Mouse (Mus musculus): ENCODE results near the gene U2af1. TPM values are rescaled to one million over a fixed set of nuclear protein-coding genes. Genes with fewer than 3 reads are reported as not detected.
"Not testable (repeated sequence)": the region's sequence is repeated elsewhere in the genome, so short reads cannot be mapped to it uniquely, and the experiment has no call there.

Gene U2af1
- total and polyA plus RNA-seq, 2 experiments from 2014 or later: 55.5 to 188 TPM

DNA sequence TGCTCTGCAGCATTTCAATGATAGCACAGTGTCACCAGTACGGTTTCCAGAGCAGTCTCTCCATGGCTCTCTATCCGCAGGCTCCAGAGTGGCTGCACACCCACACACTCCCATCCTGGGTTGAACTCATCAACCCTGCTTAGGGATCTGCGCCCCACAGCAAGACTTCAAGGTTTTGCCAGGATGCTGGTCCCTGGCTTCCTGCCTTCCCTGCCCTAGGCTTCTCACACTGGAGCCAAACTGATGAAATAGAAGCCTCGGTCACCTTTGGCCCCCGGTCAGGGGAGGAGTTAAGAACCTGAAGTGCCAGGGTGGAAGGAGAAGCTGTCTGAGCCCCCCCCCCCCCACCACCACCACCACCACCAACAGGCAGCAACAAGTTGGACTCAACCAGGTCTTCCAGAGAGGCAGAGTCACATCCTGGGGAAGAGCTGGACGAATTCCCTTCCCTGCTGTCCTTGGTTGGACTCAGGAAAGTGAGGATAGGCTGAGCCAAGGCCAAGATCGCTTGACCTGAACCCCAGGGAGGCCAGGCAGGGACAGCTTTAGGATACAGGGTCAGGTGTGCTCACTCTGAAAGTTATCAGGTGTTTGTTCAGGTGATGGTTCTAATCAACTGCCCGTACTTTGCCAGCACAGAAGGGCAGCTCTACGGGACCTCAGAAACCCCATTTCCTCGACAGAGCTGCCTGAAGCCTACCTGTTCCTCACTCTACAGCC lies 27.5 kb downstream of the U2af1 start:
- Histone ChIP-seq H3K4me2 (ENCODE audit: low read depth, low read length, poor library complexity, severe bottlenecking) (no peak overlapping the region), H3K4me3 (ENCODE audit: low read depth, low read length) (no peak overlapping the region), H3K4me1 (ENCODE audit: insufficient read depth, low read length) (no peaks in the 10 kb centered on the region), H3K9me3 (ENCODE audit: low read length) (no peaks in the 10 kb centered on the region; the same call in 1 of the 2 replicates), H3K9ac (replicated peaks; ENCODE audit: low read length, poor library complexity, severe bottlenecking) (no peak overlapping the region), H3K27me3 (ENCODE audit: insufficient read depth, low read length) (peaks cover 9% of the 10 kb centered on the region), H3K36me3 (ENCODE audit: insufficient read depth, low read length) (no peaks in the 10 kb centered on the region), H3K27ac (ENCODE audit: low read depth, low read length) (no peak overlapping the region)
- no peak for DNase-seq (ENCODE audit: low spot score)
- WGBS: 85% methylated on average over 10 of the region's 10 CpGs
- no peak for ATAC-seq (ENCODE audit: low FRiP score)
- no peak for TF ChIP-seq CTCF (IDR thresholded peaks at IDR 0.05)

DNA sequence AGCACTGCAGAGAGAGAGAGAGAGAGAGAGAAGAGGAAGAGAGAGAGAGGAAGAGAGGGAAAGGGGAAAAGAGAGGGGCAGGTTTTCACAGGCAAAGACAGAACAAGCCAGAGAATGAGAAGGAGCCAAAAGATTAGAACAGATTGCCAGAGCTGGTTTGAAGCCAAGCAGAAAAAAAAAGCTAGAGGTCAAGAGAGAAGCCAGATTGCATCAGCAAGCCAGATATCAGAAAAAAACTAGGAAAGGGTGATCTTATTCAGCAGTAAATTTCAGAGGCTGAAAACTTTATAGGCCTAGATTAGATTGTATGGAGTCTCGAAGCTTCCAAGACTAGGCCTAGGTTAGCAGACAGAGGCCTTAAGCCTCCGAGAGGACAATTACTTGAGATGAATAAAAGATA lies 30.7 kb downstream of the U2af1 start:
- Histone ChIP-seq H3K27me3 (ENCODE audit: insufficient read depth, low read length) (no peaks in the 10 kb centered on the region), H3K9me3 (ENCODE audit: low read length) (no peaks in the 10 kb centered on the region; the same call in 1 of the 2 replicates), H3K36me3 (ENCODE audit: insufficient read depth, low read length) (no peaks in the 10 kb centered on the region), H3K9ac (replicated peaks; ENCODE audit: low read length, poor library complexity, severe bottlenecking) (no peak overlapping the region), H3K27ac (ENCODE audit: low read depth, low read length) (no peak overlapping the region), H3K4me3 (ENCODE audit: low read depth, low read length) (no peak overlapping the region), H3K4me2 (ENCODE audit: low read depth, low read length, poor library complexity, severe bottlenecking) (no peak overlapping the region), H3K4me1 (ENCODE audit: insufficient read depth, low read length) (no peaks in the 10 kb centered on the region)
- WGBS: 92% methylated on average over 2 of the region's 2 CpGs
- no peak for ATAC-seq (ENCODE audit: low FRiP score)
- DNase-seq (ENCODE audit: low spot score): no peak
- TF ChIP-seq CTCF (IDR thresholded peaks at IDR 0.05): no peak

DNA sequence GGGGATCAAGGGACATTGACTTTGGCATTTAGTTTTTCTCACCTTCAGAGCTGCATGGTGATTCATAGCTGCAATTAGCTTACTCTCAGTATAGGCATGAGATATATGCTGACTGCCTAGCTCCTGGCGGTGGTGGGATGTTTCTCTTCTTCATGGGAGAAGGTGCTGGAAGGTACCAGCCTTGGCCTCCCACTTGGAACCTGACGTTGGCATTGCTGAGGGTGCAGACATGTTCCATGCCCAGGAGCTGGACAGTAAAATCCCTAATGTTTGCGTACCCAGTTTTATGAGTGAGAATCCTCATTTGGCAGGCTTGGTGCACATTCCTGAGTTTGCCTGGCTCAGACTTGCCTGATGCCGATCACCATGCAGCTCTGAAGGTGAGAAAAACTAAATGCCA lies 35.6 kb downstream of the U2af1 start:
- DNase-seq (ENCODE audit: low spot score) (no peak), ATAC-seq (ENCODE audit: low FRiP score) (no peak)
- Histone ChIP-seq H3K9ac (replicated peaks; ENCODE audit: low read length, poor library complexity, severe bottlenecking) (no peak overlapping the region), H3K36me3 (ENCODE audit: insufficient read depth, low read length) (no peaks in the 10 kb centered on the region), H3K9me3 (ENCODE audit: low read length) (no peaks in the 10 kb centered on the region; the same call in 1 of the 2 replicates), H3K27me3 (ENCODE audit: insufficient read depth, low read length) (no peaks in the 10 kb centered on the region), H3K27ac (ENCODE audit: low read depth, low read length) (no peak overlapping the region), H3K4me2 (ENCODE audit: low read depth, low read length, poor library complexity, severe bottlenecking) (no peak overlapping the region), H3K4me1 (ENCODE audit: insufficient read depth, low read length) (no peaks in the 10 kb centered on the region), H3K4me3 (ENCODE audit: low read depth, low read length) (no peak overlapping the region)
- TF ChIP-seq CTCF (IDR thresholded peaks at IDR 0.05): no peak
- 93% methylated on average over 4 of the region's 4 CpGs for WGBS

DNA sequence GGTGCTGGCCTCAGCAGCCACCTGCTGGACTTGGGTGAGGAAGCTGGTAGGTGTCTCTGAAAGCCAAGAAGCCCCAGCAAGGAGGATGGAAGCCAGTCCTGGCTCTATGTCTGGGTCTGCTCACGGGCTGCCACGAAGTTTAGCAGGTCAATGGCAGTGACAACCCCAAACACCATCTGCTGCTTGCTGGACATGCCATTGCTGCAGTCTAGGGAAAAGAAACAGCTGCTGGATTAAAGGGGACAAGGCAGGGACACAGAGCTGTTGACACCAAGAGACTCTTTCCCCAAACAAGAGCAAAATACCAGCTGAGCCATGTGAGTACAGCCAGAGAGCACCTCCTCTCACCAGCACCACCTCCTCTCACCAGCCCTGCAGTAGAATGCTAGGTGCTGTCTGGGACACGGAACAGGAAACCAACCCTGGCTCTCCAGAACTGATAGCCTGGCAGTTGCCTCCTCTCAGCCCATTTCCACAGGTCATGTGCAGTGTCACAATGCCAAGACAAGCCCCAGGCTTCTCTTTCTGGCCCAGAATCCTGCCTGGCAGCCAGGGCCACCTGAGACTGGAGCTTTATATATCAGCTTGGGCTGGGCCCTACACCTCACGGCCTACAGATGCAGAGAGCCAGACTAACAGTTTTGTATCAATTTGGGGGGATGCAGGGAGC lies 45.5 kb downstream of the U2af1 start:
- TF ChIP-seq CTCF (IDR thresholded peaks at IDR 0.05): no peak
- no peak for DNase-seq (ENCODE audit: low spot score)
- WGBS: 87% methylated on average over 4 of the region's 4 CpGs
- Histone ChIP-seq H3K36me3 (ENCODE audit: insufficient read depth, low read length) (no peaks in the 10 kb centered on the region), H3K4me1 (ENCODE audit: insufficient read depth, low read length) (no peaks in the 10 kb centered on the region), H3K27ac (ENCODE audit: low read depth, low read length) (no peak overlapping the region), H3K27me3 (ENCODE audit: insufficient read depth, low read length) (no peaks in the 10 kb centered on the region), H3K4me2 (ENCODE audit: low read depth, low read length, poor library complexity, severe bottlenecking) (no peak overlapping the region), H3K4me3 (ENCODE audit: low read depth, low read length) (no peak overlapping the region), H3K9ac (replicated peaks; ENCODE audit: low read length, poor library complexity, severe bottlenecking) (no peak overlapping the region), H3K9me3 (ENCODE audit: low read length) (no peaks in the 10 kb centered on the region)
- ATAC-seq (ENCODE audit: low FRiP score): no peak

DNA sequence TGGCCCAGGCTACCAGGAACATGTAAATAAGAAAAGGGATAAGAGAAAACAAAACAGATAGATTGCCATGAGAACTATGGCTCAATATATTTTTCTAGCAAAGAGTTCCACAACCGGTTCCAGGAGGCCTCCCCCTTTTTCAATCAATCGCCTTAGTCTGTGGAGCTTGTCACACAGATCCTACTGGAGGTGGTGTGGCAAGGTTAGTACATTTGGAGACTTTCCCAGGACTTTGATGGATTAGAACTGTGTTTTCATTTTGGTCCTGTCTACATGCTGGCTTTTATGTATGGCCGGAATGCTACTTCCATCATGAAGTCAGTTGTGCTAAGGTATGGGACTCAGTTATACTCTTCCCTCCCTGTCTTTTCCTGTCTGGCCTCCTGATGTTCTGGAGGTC lies 48.8 kb downstream of the U2af1 start:
- Histone ChIP-seq H3K36me3 (ENCODE audit: insufficient read depth, low read length) (peaks cover 2% of the 10 kb centered on the region; the same call in 1 of the 2 replicates), H3K27me3 (ENCODE audit: insufficient read depth, low read length) (no peaks in the 10 kb centered on the region), H3K9me3 (ENCODE audit: low read length) (no peaks in the 10 kb centered on the region), H3K9ac (replicated peaks; ENCODE audit: low read length, poor library complexity, severe bottlenecking) (no peak overlapping the region), H3K4me2 (ENCODE audit: low read depth, low read length, poor library complexity, severe bottlenecking) (no peak overlapping the region), H3K4me3 (ENCODE audit: low read depth, low read length) (no peak overlapping the region), H3K27ac (ENCODE audit: low read depth, low read length) (no peak overlapping the region), H3K4me1 (ENCODE audit: insufficient read depth, low read length) (no peaks in the 10 kb centered on the region)
- DNase-seq (ENCODE audit: low spot score) (no peak), ATAC-seq (ENCODE audit: low FRiP score) (no peak)
- no peak for TF ChIP-seq CTCF (IDR thresholded peaks at IDR 0.05)
- WGBS: 86% methylated on average over 3 of the region's 3 CpGs

DNA sequence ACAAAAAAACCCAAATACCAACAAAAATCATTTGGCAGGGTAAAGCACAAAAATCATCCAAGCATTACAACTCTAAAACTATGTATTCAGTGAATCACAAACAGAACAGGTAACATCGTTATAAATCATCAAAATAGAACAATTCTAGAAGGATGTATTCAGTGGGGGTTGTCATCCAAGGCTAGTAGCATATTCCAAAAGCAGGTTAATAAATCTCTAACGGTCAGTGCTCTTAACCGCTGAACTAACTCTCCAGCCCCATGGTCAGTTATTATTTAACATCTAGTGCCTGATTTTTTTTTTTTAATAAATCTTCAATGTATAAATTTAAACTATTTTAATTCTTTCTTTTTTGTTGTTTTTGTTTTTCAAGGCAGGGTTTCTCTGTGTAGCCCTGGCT lies 49.5 kb downstream of the U2af1 start:
- H3K27ac ChIP-seq (ENCODE audit: low read depth, low read length); H3K4me1 ChIP-seq (ENCODE audit: insufficient read depth, low read length); H3K36me3 ChIP-seq (ENCODE audit: insufficient read depth, low read length); H3K9ac ChIP-seq (replicated peaks; ENCODE audit: low read length, poor library complexity, severe bottlenecking); H3K9me3 ChIP-seq (ENCODE audit: low read length); H3K27me3 ChIP-seq (ENCODE audit: insufficient read depth, low read length); ATAC-seq (ENCODE audit: low FRiP score); H3K4me3 ChIP-seq (ENCODE audit: low read depth, low read length); H3K4me2 ChIP-seq (ENCODE audit: low read depth, low read length, poor library complexity, severe bottlenecking); DNase-seq (ENCODE audit: low spot score): not testable (repeated sequence)
- 97% methylated on average over 3 of the region's 3 CpGs for WGBS
